Mouse (Mus musculus): ENCODE results near the gene Cd276. TPM values are rescaled to one million over a fixed set of nuclear protein-coding genes. Genes with fewer than 3 reads are reported as not detected.

The Cd276 gene
- 1.6 TPM for polyA plus RNA-seq (2014; fragmentation: Illumina TruSeq; extraction: RNeasy Lipid Tissue Mini Kit (QIAGEN cat#74804); ENCODE audit: low read depth, low replicate concordance)

GRCm38 (mm10) chr9:58554908-58555684, at the start of gene Cd276:
TSS of gene Cd276 (minus strand) at chr9:58555437.

GRCm38 (mm10) chr9:58581958-58582540, 26.8 kb upstream of the Cd276 start, which contains the start of gene Nptn:
TSS of gene Nptn (plus strand) at chr9:58582240.

GRCm38 (mm10) chr9:58487851-58488801, 67.1 kb downstream of the Cd276 start, which contains the start of gene Insyn1:
TSS of gene Insyn1 (plus strand) at chr9:58488603.

Other genes with a start within 250 kb of the Cd276 start
- gene Loxl1, start 242.3 kb downstream of the Cd276 start, polyA plus RNA-seq (2014; fragmentation: Illumina TruSeq; extraction: RNeasy Lipid Tissue Mini Kit (QIAGEN cat#74804); ENCODE audit: low read depth, low replicate concordance): 0.19 TPM
- not detected for gene Tbc1d21, start 185.0 kb downstream of the Cd276 start, polyA plus RNA-seq (2014; fragmentation: Illumina TruSeq; extraction: RNeasy Lipid Tissue Mini Kit (QIAGEN cat#74804); ENCODE audit: low read depth, low replicate concordance)
- gene Insyn1, start 66.8 kb downstream of the Cd276 start, polyA plus RNA-seq (2014; fragmentation: Illumina TruSeq; extraction: RNeasy Lipid Tissue Mini Kit (QIAGEN cat#74804); ENCODE audit: low read depth, low replicate concordance): not detected
- gene Nptn, start 26.8 kb upstream of the Cd276 start, polyA plus RNA-seq (2014; fragmentation: Illumina TruSeq; extraction: RNeasy Lipid Tissue Mini Kit (QIAGEN cat#74804); ENCODE audit: low read depth, low replicate concordance): 193 TPM
- not detected for gene Rec114, start 188.5 kb upstream of the Cd276 start, polyA plus RNA-seq (2014; fragmentation: Illumina TruSeq; extraction: RNeasy Lipid Tissue Mini Kit (QIAGEN cat#74804); ENCODE audit: low read depth, low replicate concordance)

Measured in liver, adult 10 weeks (tissue).